20 mouse cellular contexts compared by ENCODE assay signal in genomic region chr9:77071676-77072075, GRCm38 (mm10). TPM values are rescaled to one million over a fixed set of nuclear protein-coding genes. Genes with fewer than 3 reads are reported as not detected.
DNase-seq lines count a peak whose midpoint lies in the region; ATAC-seq and TF ChIP-seq lines count a peak whose summit lies in the region.
"Had no signal": no experiment of that assay in that cellular context is flagged by ENCODE, and none has a peak within 500 bp of the region (broad histone marks: within the 10 kb centered on the region; RNA-seq: fewer than 3 reads in every experiment).

No protein-coding gene starts in this region.

- no peak for TF ChIP-seq CTCF in kidney, adult 2 months (conservative IDR thresholded peaks at IDR 0.05; ENCODE audit: insufficient read depth, insufficient read length, low read depth, low read length)

- TF ChIP-seq POLR2A in kidney, adult 2 months (IDR thresholded peaks at IDR 0.05; ENCODE audit: low read depth, low read length), result no peak

- H3K9me3 ChIP-seq in kidney, embryonic 14.5 days (ENCODE audit: control insufficient read depth, low read length), result no peaks in the 10 kb centered on the region
- H3K9me3 ChIP-seq in embryonic facial prominence, embryonic 10.5 days, result no peaks in the 10 kb centered on the region
- H3K9me3 ChIP-seq: forebrain, embryonic 13.5 days; heart, embryonic 13.5 days had no signal

- H3K9ac ChIP-seq in kidney, embryonic 14.5 days (ENCODE audit: low read depth, low read length), result no peak overlapping the region
- H3K9ac ChIP-seq: forebrain, embryonic 13.5 days; forebrain, postnatal 0 days; heart, embryonic 13.5 days had no signal

- no peak overlapping the region for H3K4me3 ChIP-seq in kidney, adult 2 months (ENCODE audit: insufficient read depth, low read depth, low read length)
- H3K4me3 ChIP-seq in kidney, embryonic 14.5 days (ENCODE audit: low read length), result no peak overlapping the region
- no peak overlapping the region for H3K4me3 ChIP-seq in embryonic facial prominence, embryonic 10.5 days
- H3K4me3 ChIP-seq: forebrain, embryonic 13.5 days; heart, embryonic 13.5 days had no signal

- H3K4me1 ChIP-seq in kidney, adult 2 months (ENCODE audit: control insufficient read depth, insufficient read depth, low read length), result peaks cover 2% of the 10 kb centered on the region; the same call in 1 of the 2 replicates
- no peaks in the 10 kb centered on the region for H3K4me1 ChIP-seq in kidney, embryonic 14.5 days (ENCODE audit: control insufficient read depth, insufficient read depth, low read length)
- no peaks in the 10 kb centered on the region for H3K4me1 ChIP-seq in embryonic facial prominence, embryonic 10.5 days
- H3K4me1 ChIP-seq: forebrain, embryonic 13.5 days; heart, embryonic 13.5 days had no signal

- WGBS in kidney, adult 2 months, result 39% methylated on average over 2 of the region's 2 CpGs
- WGBS in kidney, embryonic 14.5 days, result 73% methylated on average over 2 of the region's 2 CpGs
- WGBS in embryonic facial prominence, embryonic 10.5 days, result 82% methylated on average over 2 of the region's 2 CpGs

- H3K36me3 ChIP-seq in kidney, adult 2 months (ENCODE audit: control insufficient read depth, insufficient read depth, low read length), result no peaks in the 10 kb centered on the region
- H3K36me3 ChIP-seq in kidney, embryonic 14.5 days (ENCODE audit: control insufficient read depth, insufficient read depth, low read length), result no peaks in the 10 kb centered on the region
- no peaks in the 10 kb centered on the region for H3K36me3 ChIP-seq in embryonic facial prominence, embryonic 10.5 days (replicated peaks)
- H3K36me3 ChIP-seq: heart, embryonic 13.5 days had no signal

- ATAC-seq in kidney, embryonic 14.5 days (ENCODE audit: low FRiP score, low TSS enrichment), result no peak
- ATAC-seq: forebrain, embryonic 13.5 days; forebrain, postnatal 0 days had no signal

- no peaks in the 10 kb centered on the region for H3K27me3 ChIP-seq in kidney, adult 2 months (replicated peaks; ENCODE audit: control insufficient read depth, insufficient read depth, low read length)
- H3K27me3 ChIP-seq in kidney, embryonic 14.5 days (ENCODE audit: control insufficient read depth, insufficient read depth, low read length), result no peaks in the 10 kb centered on the region
- no peaks in the 10 kb centered on the region for H3K27me3 ChIP-seq in embryonic facial prominence, embryonic 10.5 days (replicated peaks; ENCODE audit: low read depth, poor library complexity, severe bottlenecking)
- H3K27me3 ChIP-seq: forebrain, embryonic 13.5 days; heart, embryonic 13.5 days had no signal

- peak; percentile 82 for DNase-seq in kidney, adult 2 months
- DNase-seq in kidney, adult 9 months, result peak; percentile 81
- peak; percentile 52 for DNase-seq in kidney, postnatal 14 days
- no peak for DNase-seq in lung, postnatal 14 days
- DNase-seq in embryonic facial prominence, embryonic 10.5 days (ENCODE audit: low spot score), result no peak
- DNase-seq in heart, adult 8-10 months (ENCODE audit: low spot score), result no peak
- DNase-seq: adrenal gland, adult 2 months; adrenal gland, postnatal 25 days; cerebellum, adult 18-20 months; cerebellum, adult 9-11 months; cerebellum, postnatal 36 days; forebrain, postnatal 0 days; gastrocnemius, postnatal 14 days; heart, postnatal 36 days had no signal

- H3K27ac ChIP-seq in kidney, adult 2 months (ENCODE audit: insufficient read depth, low read depth, low read length), result no peak overlapping the region
- H3K27ac ChIP-seq in kidney, embryonic 14.5 days (ENCODE audit: low read depth, low read length), result no peak overlapping the region
- H3K27ac ChIP-seq in embryonic facial prominence, embryonic 10.5 days (replicated peaks), result no peak overlapping the region
- H3K27ac ChIP-seq: forebrain, embryonic 13.5 days; heart, embryonic 13.5 days had no signal

- no peak overlapping the region for H3K4me2 ChIP-seq in kidney, embryonic 14.5 days (replicated peaks; ENCODE audit: low read depth, low read length)
- H3K4me2 ChIP-seq: forebrain, embryonic 13.5 days; heart, embryonic 13.5 days had no signal

RNA-seq across cellular contexts. Expression of gene Tinag, which starts 26.1 kb away (rescaled TPM):
- 64.0 and 69.1 TPM in 2 replicates for polyA plus RNA-seq in kidney, adult 2 months (2012; rRNA removed)
- 5.4 and 6.7 TPM in 2 replicates for polyA plus RNA-seq in kidney, embryonic 14.5 days (2014; fragmentation: Nextera tagmentation; extraction: Ambion mirVana)
- 0.38 and 0.50 TPM in 2 replicates for polyA plus RNA-seq in embryonic facial prominence, embryonic 10.5 days (2016; fragmentation: Nextera tagmentation; extraction: Ambion mirVana)
- not detected for total RNA-seq in heart, adult 8-10 months (2022)
- total RNA-seq: ES-E14; forebrain, postnatal 0 days; gastrocnemius, postnatal 14 days; granulocyte monocyte progenitor cell, adult 5-6 weeks; heart, postnatal 36 days had no signal
- polyA plus RNA-seq: adrenal gland, adult 2 months; forebrain, embryonic 13.5 days; forebrain, postnatal 0 days; heart, postnatal 0 days had no signal

Comparison
In these comparisons a context has a peak if more than half of its experiments do, and no peak if none do; other contexts are left out.
1. DNase-seq: peak in kidney, adult 2 months (single experiment), kidney, adult 9 months (single experiment) and kidney, postnatal 14 days (single experiment); none in lung, postnatal 14 days (single experiment), embryonic facial prominence, embryonic 10.5 days (single experiment) and heart, adult 8-10 months (single experiment).